Mouse (Mus musculus) embryonic facial prominence, embryonic 10.5 days (tissue): ENCODE results near the gene Accsl. TPM values are rescaled to one million over a fixed set of nuclear protein-coding genes. Genes with fewer than 3 reads are reported as not detected.

Experiments
- DNase-seq: peaks from one replicate; pipeline ENCODE4 v3.0.0-alpha.2; 2017; ENCODE audit warnings: low spot score
- H3K27ac ChIP-seq: fragments of 300-500 bp; sonication (generic); replicated peaks from 2 replicates; pipeline ENCODE4 v1.5.1; 2016; ENCODE audit warnings: mild to moderate bottlenecking
- H3K27me3 ChIP-seq: fragments of 300-500 bp; sonication (generic); replicated peaks from 2 replicates; pipeline ENCODE4 v1.6.1; 2016; ENCODE audit warnings: low read depth, mild to moderate bottlenecking; ENCODE audit not compliant: poor library complexity, severe bottlenecking
- H3K36me3 ChIP-seq: fragments of 300-500 bp; sonication (generic); replicated peaks from 2 replicates; pipeline ENCODE4 v1.6.1; 2016; ENCODE audit warnings: mild to moderate bottlenecking, moderate library complexity
- H3K4me1 ChIP-seq: fragments of 300-500 bp; sonication (generic); 2 replicates; pipeline ENCODE4 v1.6.1; 2016
- H3K4me3 ChIP-seq: fragments of 300-500 bp; sonication (generic); 2 replicates; pipeline ENCODE4 v1.5.1; 2016; ENCODE audit warnings: mild to moderate bottlenecking, moderate library complexity
- H3K9me3 ChIP-seq: fragments of 300-500 bp; sonication (generic); 2 replicates; pipeline ENCODE4 v1.6.1; 2016; ENCODE audit warnings: mild to moderate bottlenecking
- WGBS: fragments of 180-500 bp; shearing (Covaris S2); methylation state at CpG from one replicate; pipeline ENCODE4 v1.1.7; 2016; 5-methylcytosine and 5-hydroxymethylcytosine counted together
- polyA plus RNA-seq: library from polyadenylated mRNA; unstranded; fragments of >200 nt; fragmentation: Nextera tagmentation; extraction: Ambion mirVana; gene quantifications from 2 replicates; pipeline ENCODE4 v1.2.1, GENCODE M21; 2016

The Accsl gene
- polyA plus RNA-seq, 1 experiment from 2014 or later, result 0.14 TPM

- no peaks in the 10 kb centered on the region for H3K9me3 ChIP-seq
- no peak overlapping the region for H3K4me3 ChIP-seq
- no peak overlapping the region for H3K27ac ChIP-seq
- 85% methylated on average over 4 of the region's 4 CpGs for WGBS
- no peaks in the 10 kb centered on the region for H3K27me3 ChIP-seq
- H3K4me1 ChIP-seq, result peaks cover 20% of the 10 kb centered on the region
- DNase-seq, result no peak
- no peaks in the 10 kb centered on the region for H3K36me3 ChIP-seq
Measured at GRCm38 (mm10) chr2:93871411-93871925, 2.5 kb upstream of the Accsl start.

- Histone ChIP-seq H3K9me3 (no peaks in the 10 kb centered on the region), H3K27me3 (no peaks in the 10 kb centered on the region; the same call in 1 of the 2 replicates), H3K4me3 (no peak overlapping the region), H3K36me3 (no peaks in the 10 kb centered on the region), H3K27ac (no peak overlapping the region), H3K4me1 (peaks cover 20% of the 10 kb centered on the region)
- 47% methylated on average over 4 of the region's 4 CpGs for WGBS
- peak; percentile 76 for DNase-seq
Measured at GRCm38 (mm10) chr2:93870842-93871241, 1.9 kb upstream of the Accsl start.

GRCm38 (mm10) chr2:93868566-93868965, 391 bp downstream of the Accsl start:
- Histone ChIP-seq H3K4me3 (no peak overlapping the region), H3K9me3 (no peaks in the 10 kb centered on the region), H3K36me3 (no peaks in the 10 kb centered on the region), H3K4me1 (peaks cover 9% of the 10 kb centered on the region), H3K27me3 (no peaks in the 10 kb centered on the region; the same call in 1 of the 2 replicates), H3K27ac (no peak overlapping the region)
- 86% methylated on average over 11 of the region's 11 CpGs for WGBS
- DNase-seq, result no peak

GRCm38 (mm10) chr2:93863229-93863628, 5.7 kb downstream of the Accsl start:
- Histone ChIP-seq H3K27ac (no peak overlapping the region), H3K4me1 (no peaks in the 10 kb centered on the region), H3K9me3 (no peaks in the 10 kb centered on the region), H3K36me3 (no peaks in the 10 kb centered on the region), H3K27me3 (no peaks in the 10 kb centered on the region; the same call in 1 of the 2 replicates), H3K4me3 (no peak overlapping the region)
- no peak for DNase-seq
- 64% methylated on average over 4 of the region's 4 CpGs for WGBS

GRCm38 (mm10) chr2:93858845-93859244, 10.1 kb downstream of the Accsl start:
- Histone ChIP-seq H3K27ac (no peak overlapping the region), H3K4me1 (no peaks in the 10 kb centered on the region), H3K9me3 (no peaks in the 10 kb centered on the region), H3K4me3 (no peak overlapping the region), H3K36me3 (no peaks in the 10 kb centered on the region), H3K27me3 (no peaks in the 10 kb centered on the region)
- no peak for DNase-seq
- WGBS, result 75% methylated on average over 12 of the region's 12 CpGs

GRCm38 (mm10) chr2:93851303-93851702, 17.7 kb downstream of the Accsl start:
- WGBS, result 73% methylated on average over 1 of the region's 1 CpGs
- Histone ChIP-seq H3K27me3 (peaks cover 6% of the 10 kb centered on the region; the same call in 1 of the 2 replicates), H3K9me3 (no peaks in the 10 kb centered on the region), H3K4me1 (peaks cover 36% of the 10 kb centered on the region), H3K36me3 (peaks cover 18% of the 10 kb centered on the region), H3K27ac (no peak overlapping the region), H3K4me3 (no peak overlapping the region)
- DNase-seq, result no peak

GRCm38 (mm10) chr2:93850317-93850944, 18.5 kb downstream of the Accsl start:
- no peak for DNase-seq
- peak overlapping the region; percentile 77 for H3K4me3 ChIP-seq
- WGBS, result 51% methylated on average over 13 of the region's 13 CpGs

GRCm38 (mm10) chr2:93849505-93850089, 19.4 kb downstream of the Accsl start, which contains the start of gene Accs:
Gene Accs (minus strand): TSS chr2:93849943.
- Histone ChIP-seq H3K27me3 (peaks cover 6% of the 10 kb centered on the region; the same call in 1 of the 2 replicates), H3K36me3 (peaks cover 34% of the 10 kb centered on the region), H3K4me1 (peaks cover 36% of the 10 kb centered on the region), H3K9me3 (no peaks in the 10 kb centered on the region), H3K27ac (peak within 1 kb of the TSS; percentile 94), H3K4me3 (peak within 1 kb of the TSS; percentile 77)
- peak; percentile 85 for DNase-seq
- under 1% methylated on average over 28 of the region's 28 CpGs for WGBS

More at GRCm38 (mm10) chr2:93850317-93850944, 18.5 kb downstream of the Accsl start:
- H3K36me3 ChIP-seq, result peaks cover 27% of the 10 kb centered on the region
- peaks cover 36% of the 10 kb centered on the region for H3K4me1 ChIP-seq
- no peak overlapping the region for H3K27ac ChIP-seq
- H3K9me3 ChIP-seq, result no peaks in the 10 kb centered on the region
- H3K27me3 ChIP-seq, result peaks cover 6% of the 10 kb centered on the region; the same call in 1 of the 2 replicates

- no peak overlapping the region for H3K27ac ChIP-seq
- no peaks in the 10 kb centered on the region for H3K9me3 ChIP-seq
- no peak overlapping the region for H3K4me3 ChIP-seq
- H3K36me3 ChIP-seq, result peaks cover 99% of the 10 kb centered on the region
- no peaks in the 10 kb centered on the region for H3K27me3 ChIP-seq
- H3K4me1 ChIP-seq, result no peaks in the 10 kb centered on the region
- DNase-seq, result no peak
- 94% methylated on average over 3 of the region's 3 CpGs for WGBS
Measured at GRCm38 (mm10) chr2:93841349-93841748, 27.6 kb downstream of the Accsl start.

GRCm38 (mm10) chr2:93840109-93840508, 28.8 kb downstream of the Accsl start:
- Histone ChIP-seq H3K27ac (no peak overlapping the region), H3K9me3 (no peaks in the 10 kb centered on the region), H3K36me3 (peaks cover 99% of the 10 kb centered on the region), H3K4me3 (no peak overlapping the region), H3K27me3 (no peaks in the 10 kb centered on the region), H3K4me1 (no peaks in the 10 kb centered on the region)
- no peak for DNase-seq
- 86% methylated on average over 6 of the region's 6 CpGs for WGBS

- Histone ChIP-seq H3K4me1 (no peaks in the 10 kb centered on the region), H3K36me3 (peaks cover 99% of the 10 kb centered on the region), H3K27ac (no peak overlapping the region), H3K9me3 (no peaks in the 10 kb centered on the region), H3K4me3 (no peak overlapping the region), H3K27me3 (no peaks in the 10 kb centered on the region)
- 88% methylated on average over 4 of the region's 4 CpGs for WGBS
- DNase-seq, result no peak
Measured at GRCm38 (mm10) chr2:93838931-93839330, 30.0 kb downstream of the Accsl start.

- Histone ChIP-seq H3K36me3 (peaks cover 77% of the 10 kb centered on the region), H3K27me3 (no peaks in the 10 kb centered on the region)
Measured at GRCm38 (mm10) chr2:93836232-93836785, 32.6 kb downstream of the Accsl start.

More at GRCm38 (mm10) chr2:93836232-93836785, 32.6 kb downstream of the Accsl start:
- Histone ChIP-seq H3K4me1 (no peaks in the 10 kb centered on the region), H3K4me3 (no peak overlapping the region), H3K27ac (no peak overlapping the region), H3K9me3 (no peaks in the 10 kb centered on the region)
- 73% methylated on average over 13 of the region's 13 CpGs for WGBS
- no peak for DNase-seq
